Comparison of ENCODE assay signal across 14 mouse cellular contexts in the genomic region with DNA sequence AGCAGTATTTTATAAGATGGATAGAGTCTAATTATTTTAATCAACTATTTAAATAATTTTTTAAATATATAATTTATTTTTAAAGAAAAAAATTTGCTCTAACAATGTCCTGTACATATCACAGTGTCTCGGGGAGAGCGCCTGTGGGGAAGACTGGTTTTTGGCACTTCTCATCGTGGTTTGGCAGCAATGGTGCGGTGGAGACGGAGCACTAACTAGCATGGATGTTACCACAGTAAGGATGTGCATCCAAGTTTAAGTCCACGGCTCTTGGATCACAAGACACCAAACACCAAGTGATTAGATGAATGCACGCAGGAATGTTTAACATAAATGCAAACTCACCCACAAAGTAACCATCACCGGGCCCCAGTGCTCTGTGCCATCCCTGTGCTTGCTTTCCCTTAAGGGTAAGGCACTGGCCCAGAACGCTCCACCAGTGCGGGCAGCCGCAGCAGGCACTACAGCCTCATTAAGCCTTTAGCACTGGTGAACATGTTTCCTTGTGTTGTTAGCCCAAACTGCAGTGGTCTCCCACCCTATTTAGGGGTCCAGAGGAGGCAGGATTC.
"Had no signal": no experiment of that assay in that cellular context is flagged by ENCODE, and none has a peak within 500 bp of the region (broad histone marks: within the 10 kb centered on the region; RNA-seq: fewer than 3 reads in every experiment).

No protein-coding gene starts in this region.

- H3K4me3 ChIP-seq: limb, embryonic 12.5 days; liver, embryonic 13.5 days; lung, embryonic 15.5 days; megakaryocyte, embryonic 14.5 days; midbrain, embryonic 15.5 days had no signal

- H3K9ac ChIP-seq: limb, embryonic 12.5 days; liver, embryonic 13.5 days; liver, postnatal 0 days; lung, embryonic 15.5 days; midbrain, embryonic 15.5 days had no signal

- H3K27ac ChIP-seq: limb, embryonic 12.5 days; liver, embryonic 13.5 days; lung, embryonic 15.5 days; macrophage; midbrain, embryonic 15.5 days had no signal

- DNase-seq: kidney, postnatal 14 days; liver; liver, embryonic 13.5 days; liver, postnatal 0 days; lung, postnatal 14 days; right cerebral cortex, adult 18-20 months; right cerebral cortex, postnatal 25 days; thymus, postnatal 36 days had no signal

- H3K4me2 ChIP-seq: limb, embryonic 12.5 days; liver, embryonic 13.5 days; lung, embryonic 15.5 days; midbrain, embryonic 11.5 days; midbrain, embryonic 15.5 days had no signal

- H3K27me3 ChIP-seq: limb, embryonic 12.5 days; liver, embryonic 13.5 days; lung, embryonic 15.5 days; megakaryocyte, embryonic 14.5 days; midbrain, embryonic 15.5 days had no signal

- ATAC-seq: liver, postnatal 0 days; midbrain, embryonic 15.5 days had no signal

- H3K9me3 ChIP-seq: limb, embryonic 12.5 days; liver, embryonic 13.5 days; lung, embryonic 15.5 days; megakaryocyte, embryonic 14.5 days; midbrain, embryonic 15.5 days had no signal
